Mouse (Mus musculus) small intestine, adult 2 months (tissue): ENCODE results near the gene Slc4a4.

Experiments
- CTCF ChIP-seq: fragments of 200-500 bp; IDR thresholded peaks from 2 replicates; pipeline ENCODE4 v1.5.1; 2012; ENCODE audit warnings: low read depth, mild to moderate bottlenecking, control low read depth, inconsistent platforms, low read length, moderate library complexity, mixed read lengths; ENCODE audit not compliant: insufficient replicate concordance, insufficient read length; ENCODE audit errors: extremely low read depth
- POLR2A ChIP-seq: fragments of 200-500 bp; IDR thresholded peaks from 2 replicates; pipeline ENCODE4 v1.6.1; 2012; ENCODE audit warnings: low read depth, mild to moderate bottlenecking, control low read depth, inconsistent platforms, low read length, moderate library complexity

GRCm38 (mm10) chr5:89070051-89070450, 183.4 kb downstream of the Slc4a4 start:
- TF ChIP-seq CTCF = no peak
- TF ChIP-seq POLR2A = no peak
